Mouse (Mus musculus): ENCODE results near the gene Mtmr2. TPM values are rescaled to one million over a fixed set of nuclear protein-coding genes. Genes with fewer than 3 reads are reported as not detected.
A peak's percentile ranks its signal among the peaks of the same experiment; 100 is the strongest.
"Not testable (repeated sequence)": the region's sequence is repeated elsewhere in the genome, so short reads cannot be mapped to it uniquely, and the experiment has no call there.

Gene Mtmr2
- total RNA-seq, 1 experiment = 45.3 TPM

- Histone ChIP-seq H3K9me3 (ENCODE audit: control insufficient read depth, insufficient read depth, low read depth, low read length) (no peaks in the 10 kb centered on the region), H3K4me3 (ENCODE audit: insufficient read depth in 1 of 2, low read depth in 1 of 2, low read length in 2 of 2, poor library complexity in 1 of 2, severe bottlenecking in 1 of 2) (no peak overlapping the region), H3K9ac (ENCODE audit: insufficient read depth, low read depth, low read length, poor library complexity, severe bottlenecking) (no peak overlapping the region), H3K4me1 (ENCODE audit: control insufficient read depth in 2 of 2, insufficient read depth in 2 of 2, low read length in 2 of 2, poor library complexity in 1 of 2) (no peaks in the 10 kb centered on the region), H3K36me3 (ENCODE audit: control insufficient read depth, insufficient read depth, low read length, poor library complexity, severe bottlenecking) (no peaks in the 10 kb centered on the region), H3K27ac (ENCODE audit: insufficient read depth, low read depth, low read length, poor library complexity, severe bottlenecking) (no peak overlapping the region)
- no peak for DNase-seq (ENCODE audit: low read depth, low spot score)
- in situ Hi-C loops (cut with MboI; ENCODE audit: low sequenced_read_pairs in 2 of 2, unreplicated experiment in 2 of 2) = no loop called here
- TF ChIP-seq MAFK (IDR thresholded peaks at IDR 0.05; ENCODE audit: insufficient read depth, low read depth, low read length) = peak; percentile 78
- no peak for TF ChIP-seq ZC3H11A (IDR thresholded peaks at IDR 0.05; ENCODE audit: borderline replicate concordance, low read depth, low read length)
These were observed 33.8 kb downstream of the Mtmr2 start for GRCm38 (mm10) chr9:13781985-13782384.

- H3K9me3 ChIP-seq (ENCODE audit: control insufficient read depth, insufficient read depth, low read depth, low read length); in situ Hi-C loops (cut with MboI; ENCODE audit: low sequenced_read_pairs in 2 of 2, unreplicated experiment in 2 of 2); H3K4me3 ChIP-seq (ENCODE audit: insufficient read depth in 1 of 2, low read depth in 1 of 2, low read length in 2 of 2, poor library complexity in 1 of 2, severe bottlenecking in 1 of 2); H3K4me1 ChIP-seq (ENCODE audit: control insufficient read depth in 2 of 2, insufficient read depth in 2 of 2, low read length in 2 of 2, poor library complexity in 1 of 2); H3K36me3 ChIP-seq (ENCODE audit: control insufficient read depth, insufficient read depth, low read length, poor library complexity, severe bottlenecking); H3K27ac ChIP-seq (ENCODE audit: insufficient read depth, low read depth, low read length, poor library complexity, severe bottlenecking); DNase-seq (ENCODE audit: low read depth, low spot score); H3K9ac ChIP-seq (ENCODE audit: insufficient read depth, low read depth, low read length, poor library complexity, severe bottlenecking): not testable (repeated sequence)
- peak; percentile 72; the same call in 1 of the 2 replicates for TF ChIP-seq ZNF384 (IDR thresholded peaks at IDR 0.05; ENCODE audit: low read depth, low read length)
These were observed 42.7 kb downstream of the Mtmr2 start for GRCm38 (mm10) chr9:13790864-13791263.

GRCm38 (mm10) chr9:13794302-13794701, 46.1 kb downstream of the Mtmr2 start:
- Histone ChIP-seq H3K9me3 (ENCODE audit: control insufficient read depth, insufficient read depth, low read depth, low read length) (no peaks in the 10 kb centered on the region), H3K27ac (ENCODE audit: insufficient read depth, low read depth, low read length, poor library complexity, severe bottlenecking) (no peak overlapping the region), H3K4me3 (ENCODE audit: insufficient read depth in 1 of 2, low read depth in 1 of 2, low read length in 2 of 2, poor library complexity in 1 of 2, severe bottlenecking in 1 of 2) (no peak overlapping the region), H3K4me1 (ENCODE audit: control insufficient read depth in 2 of 2, insufficient read depth in 2 of 2, low read length in 2 of 2, poor library complexity in 1 of 2) (no peaks in the 10 kb centered on the region), H3K9ac (ENCODE audit: insufficient read depth, low read depth, low read length, poor library complexity, severe bottlenecking) (no peak overlapping the region), H3K36me3 (ENCODE audit: control insufficient read depth, insufficient read depth, low read length, poor library complexity, severe bottlenecking) (peaks cover 3% of the 10 kb centered on the region)
- no peak for DNase-seq (ENCODE audit: low read depth, low spot score)
- TF ChIP-seq ZNF384 (IDR thresholded peaks at IDR 0.05; ENCODE audit: low read depth, low read length) (no peak), CHD2 (IDR thresholded peaks at IDR 0.05; ENCODE audit: low read depth, low read length) (no peak), ZC3H11A (IDR thresholded peaks at IDR 0.05; ENCODE audit: borderline replicate concordance, low read depth, low read length) (no peak), MAFK (IDR thresholded peaks at IDR 0.05; ENCODE audit: insufficient read depth, low read depth, low read length) (no peak), HCFC1 (IDR thresholded peaks at IDR 0.05; ENCODE audit: borderline replicate concordance, insufficient read depth, low read length) (no peak)
- in situ Hi-C loops (cut with MboI; ENCODE audit: low sequenced_read_pairs in 2 of 2, unreplicated experiment in 2 of 2) = no loop called here

- Histone ChIP-seq H3K4me1 (ENCODE audit: control insufficient read depth in 2 of 2, insufficient read depth in 2 of 2, low read length in 2 of 2, poor library complexity in 1 of 2) (no peaks in the 10 kb centered on the region), H3K4me3 (ENCODE audit: insufficient read depth in 1 of 2, low read depth in 1 of 2, low read length in 2 of 2, poor library complexity in 1 of 2, severe bottlenecking in 1 of 2) (no peak overlapping the region), H3K36me3 (ENCODE audit: control insufficient read depth, insufficient read depth, low read length, poor library complexity, severe bottlenecking) (peaks cover 4% of the 10 kb centered on the region), H3K9me3 (ENCODE audit: control insufficient read depth, insufficient read depth, low read depth, low read length) (no peaks in the 10 kb centered on the region), H3K27ac (ENCODE audit: insufficient read depth, low read depth, low read length, poor library complexity, severe bottlenecking) (no peak overlapping the region), H3K9ac (ENCODE audit: insufficient read depth, low read depth, low read length, poor library complexity, severe bottlenecking) (no peak overlapping the region)
- in situ Hi-C loops (cut with MboI; ENCODE audit: low sequenced_read_pairs in 2 of 2, unreplicated experiment in 2 of 2) = no loop called here
- DNase-seq (ENCODE audit: low read depth, low spot score) = no peak
- no peak for TF ChIP-seq CHD2 (IDR thresholded peaks at IDR 0.05; ENCODE audit: low read depth, low read length)
- no peak for TF ChIP-seq HCFC1 (IDR thresholded peaks at IDR 0.05; ENCODE audit: borderline replicate concordance, insufficient read depth, low read length)
- no peak for TF ChIP-seq ZC3H11A (IDR thresholded peaks at IDR 0.05; ENCODE audit: borderline replicate concordance, low read depth, low read length)
- no peak for TF ChIP-seq ZNF384 (IDR thresholded peaks at IDR 0.05; ENCODE audit: low read depth, low read length)
- TF ChIP-seq MAFK (IDR thresholded peaks at IDR 0.05; ENCODE audit: insufficient read depth, low read depth, low read length) = no peak
These were observed 46.5 kb downstream of the Mtmr2 start for GRCm38 (mm10) chr9:13794756-13795155.

- no peak overlapping the region for H3K9ac ChIP-seq (ENCODE audit: insufficient read depth, low read depth, low read length, poor library complexity, severe bottlenecking)
These were observed 56.3 kb downstream of the Mtmr2 start for GRCm38 (mm10) chr9:13804480-13804879.

More at GRCm38 (mm10) chr9:13804480-13804879, 56.3 kb downstream of the Mtmr2 start:
- DNase-seq (ENCODE audit: low read depth, low spot score) = no peak
- Histone ChIP-seq H3K9me3 (ENCODE audit: control insufficient read depth, insufficient read depth, low read depth, low read length) (no peaks in the 10 kb centered on the region), H3K27ac (ENCODE audit: insufficient read depth, low read depth, low read length, poor library complexity, severe bottlenecking) (no peak overlapping the region), H3K4me3 (ENCODE audit: insufficient read depth in 1 of 2, low read depth in 1 of 2, low read length in 2 of 2, poor library complexity in 1 of 2, severe bottlenecking in 1 of 2) (no peak overlapping the region), H3K4me1 (ENCODE audit: control insufficient read depth in 2 of 2, insufficient read depth in 2 of 2, low read length in 2 of 2, poor library complexity in 1 of 2) (no peaks in the 10 kb centered on the region), H3K36me3 (ENCODE audit: control insufficient read depth, insufficient read depth, low read length, poor library complexity, severe bottlenecking) (peaks cover 19% of the 10 kb centered on the region)
- in situ Hi-C loops (cut with MboI; ENCODE audit: low sequenced_read_pairs in 2 of 2, unreplicated experiment in 2 of 2) = no loop called here
- TF ChIP-seq ZNF384 (IDR thresholded peaks at IDR 0.05; ENCODE audit: low read depth, low read length) (no peak), MAFK (IDR thresholded peaks at IDR 0.05; ENCODE audit: insufficient read depth, low read depth, low read length) (no peak), CHD2 (IDR thresholded peaks at IDR 0.05; ENCODE audit: low read depth, low read length) (no peak), HCFC1 (IDR thresholded peaks at IDR 0.05; ENCODE audit: borderline replicate concordance, insufficient read depth, low read length) (no peak), ZC3H11A (IDR thresholded peaks at IDR 0.05; ENCODE audit: borderline replicate concordance, low read depth, low read length) (no peak)

All from ES-E14 (cell line).